8 mouse cellular contexts compared by ENCODE assay signal in genomic region chrX:53052652-53053500, GRCm38 (mm10).
A peak's percentile ranks its signal among the peaks of the same experiment; 100 is the strongest.
DNase-seq lines count a peak whose midpoint lies in the region; ATAC-seq and TF ChIP-seq lines count a peak whose summit lies in the region.

No protein-coding gene starts in this region.

- H3K27me3 ChIP-seq in kidney, adult 2 months (replicated peaks; ENCODE audit: control insufficient read depth, insufficient read depth, low read length): no peaks in the 10 kb centered on the region
- H3K27me3 ChIP-seq in heart, embryonic 16.5 days (ENCODE audit: control insufficient read depth, insufficient read depth, low read length): no peaks in the 10 kb centered on the region
- peaks cover 10% of the 10 kb centered on the region for H3K27me3 ChIP-seq in liver, embryonic 13.5 days
- H3K27me3 ChIP-seq in stomach, embryonic 14.5 days (ENCODE audit: control insufficient read depth, insufficient read depth, low read length): no peaks in the 10 kb centered on the region

- H3K9ac ChIP-seq in heart, embryonic 16.5 days (ENCODE audit: low read length): no peak overlapping the region
- no peak overlapping the region for H3K9ac ChIP-seq in liver, embryonic 13.5 days
- H3K9ac ChIP-seq in stomach, embryonic 14.5 days (replicated peaks; ENCODE audit: low read depth, low read length): no peak overlapping the region

- peak; percentile 47 for ATAC-seq in heart, embryonic 16.5 days (replicated peaks; ENCODE audit: extremely low read depth, insufficient read depth, low FRiP score)
- ATAC-seq in liver, embryonic 13.5 days (ENCODE audit: low read depth): peak; percentile 17; the same call in 1 of the 2 replicates
- ATAC-seq in stomach, embryonic 14.5 days (ENCODE audit: insufficient number of reproducible peaks, insufficient read depth, low FRiP score, low read depth): peak; percentile 56

- no peaks in the 10 kb centered on the region for H3K36me3 ChIP-seq in kidney, adult 2 months (ENCODE audit: control insufficient read depth, insufficient read depth, low read length)
- 0 out of 2 replicates have a peak, but pooled peaks cover 4% of the 10 kb centered on the region for H3K36me3 ChIP-seq in heart, embryonic 16.5 days (ENCODE audit: control insufficient read depth, insufficient read depth)
- H3K36me3 ChIP-seq in liver, embryonic 13.5 days: no peaks in the 10 kb centered on the region
- no peaks in the 10 kb centered on the region; the same call in 1 of the 2 replicates for H3K36me3 ChIP-seq in stomach, embryonic 14.5 days (ENCODE audit: control insufficient read depth, insufficient read depth, low read length)

- peak overlapping the region; percentile 30 for H3K4me2 ChIP-seq in heart, embryonic 16.5 days (ENCODE audit: low read depth, low read length)
- peak overlapping the region; percentile 55 for H3K4me2 ChIP-seq in liver, embryonic 13.5 days
- peak overlapping the region; percentile 30 for H3K4me2 ChIP-seq in stomach, embryonic 14.5 days (replicated peaks; ENCODE audit: low read depth, low read length)

- H3K4me1 ChIP-seq in kidney, adult 2 months (ENCODE audit: control insufficient read depth, insufficient read depth, low read length): no peaks in the 10 kb centered on the region
- H3K4me1 ChIP-seq in heart, embryonic 16.5 days (ENCODE audit: control insufficient read depth, insufficient read depth, low read length): no peaks in the 10 kb centered on the region; the same call in 1 of the 2 replicates
- peaks cover 35% of the 10 kb centered on the region for H3K4me1 ChIP-seq in liver, embryonic 13.5 days (replicated peaks)
- 0 out of 2 replicates have a peak, but pooled peaks cover 4% of the 10 kb centered on the region for H3K4me1 ChIP-seq in stomach, embryonic 14.5 days (ENCODE audit: control insufficient read depth, insufficient read depth, low read length)

- TF ChIP-seq POLR2A in kidney, adult 2 months (IDR thresholded peaks at IDR 0.05; ENCODE audit: low read depth, low read length): no peak

- 19% methylated on average over 13 of the region's 13 CpGs for WGBS in kidney, adult 2 months
- 15% methylated on average over 13 of the region's 13 CpGs for WGBS in heart, embryonic 16.5 days
- 16% methylated on average over 13 of the region's 13 CpGs for WGBS in liver, embryonic 13.5 days (ENCODE audit: insufficient replicate concordance)
- 13% methylated on average over 12 of the region's 13 CpGs for WGBS in stomach, embryonic 14.5 days

- no peak overlapping the region for H3K27ac ChIP-seq in kidney, adult 2 months (ENCODE audit: insufficient read depth, low read depth, low read length)
- peak overlapping the region; percentile 72 for H3K27ac ChIP-seq in heart, embryonic 16.5 days (ENCODE audit: low read length)
- H3K27ac ChIP-seq in liver, embryonic 13.5 days: 0 out of 2 replicates have a peak overlapping the region, but pooled peaks have one; percentile 18
- peak overlapping the region; percentile 55; the same call in 1 of the 2 replicates for H3K27ac ChIP-seq in stomach, embryonic 14.5 days (ENCODE audit: low read length)

- H3K4me3 ChIP-seq in kidney, adult 2 months (ENCODE audit: insufficient read depth, low read depth, low read length): no peak overlapping the region
- H3K4me3 ChIP-seq in heart, embryonic 16.5 days (ENCODE audit: low read length): 0 out of 2 replicates have a peak overlapping the region, but pooled peaks have one; percentile 3
- H3K4me3 ChIP-seq in liver, embryonic 13.5 days (replicated peaks): peak overlapping the region; percentile 32
- H3K4me3 ChIP-seq in stomach, embryonic 14.5 days (ENCODE audit: low read depth, low read length): no peak overlapping the region

- no peak for TF ChIP-seq CTCF in kidney, adult 2 months (conservative IDR thresholded peaks at IDR 0.05; ENCODE audit: insufficient read depth, insufficient read length, low read depth, low read length)

- H3K9me3 ChIP-seq in heart, embryonic 16.5 days (replicated peaks; ENCODE audit: control insufficient read depth, low read length): no peaks in the 10 kb centered on the region
- H3K9me3 ChIP-seq in liver, embryonic 13.5 days (replicated peaks): no peaks in the 10 kb centered on the region
- H3K9me3 ChIP-seq in stomach, embryonic 14.5 days (ENCODE audit: control insufficient read depth, low read depth, low read length): no peaks in the 10 kb centered on the region

- DNase-seq in kidney, adult 2 months: peak; percentile 19
- DNase-seq in kidney, adult 18-20 months: no peak
- DNase-seq in adrenal gland, postnatal 14 days: peak; percentile 74
- peak; percentile 38 for DNase-seq in liver, embryonic 13.5 days
- DNase-seq in cerebellum, adult 18-20 months: no peak
- DNase-seq in thymus, postnatal 25 days: no peak

Comparison
In these comparisons a context has a peak if more than half of its experiments do, and no peak if none do; other contexts are left out.
1. DNase-seq: peak in kidney, adult 2 months (single experiment), adrenal gland, postnatal 14 days (single experiment) and liver, embryonic 13.5 days (single experiment); none in kidney, adult 18-20 months (single experiment), cerebellum, adult 18-20 months (0 of 2) and thymus, postnatal 25 days (single experiment).
2. H3K4me3 ChIP-seq: peak in heart, embryonic 16.5 days (single experiment) and liver, embryonic 13.5 days (single experiment); none in kidney, adult 2 months (single experiment) and stomach, embryonic 14.5 days (single experiment).
3. Peak in every context shown above with its lines, with median percentiles within 50 percentile points of each other: ATAC-seq and H3K4me2 ChIP-seq.